Mouse (Mus musculus) embryonic fibroblast, embryonic 13.5 days (primary cell): ENCODE data around the gene Ak8.

Experiments
- CTCF ChIP-seq: IDR thresholded peaks from 2 replicates; pipeline ENCODE4 v1.5.1; 2011; ENCODE audit warnings: mild to moderate bottlenecking, control low read depth, low read length, moderate library complexity, borderline replicate concordance; ENCODE audit not compliant: insufficient read depth
- POLR2A ChIP-seq: IDR thresholded peaks from 2 replicates; pipeline ENCODE4 v1.6.1; 2011; ENCODE audit warnings: low read depth, mild to moderate bottlenecking, control low read depth, low read length, moderate library complexity

DNA sequence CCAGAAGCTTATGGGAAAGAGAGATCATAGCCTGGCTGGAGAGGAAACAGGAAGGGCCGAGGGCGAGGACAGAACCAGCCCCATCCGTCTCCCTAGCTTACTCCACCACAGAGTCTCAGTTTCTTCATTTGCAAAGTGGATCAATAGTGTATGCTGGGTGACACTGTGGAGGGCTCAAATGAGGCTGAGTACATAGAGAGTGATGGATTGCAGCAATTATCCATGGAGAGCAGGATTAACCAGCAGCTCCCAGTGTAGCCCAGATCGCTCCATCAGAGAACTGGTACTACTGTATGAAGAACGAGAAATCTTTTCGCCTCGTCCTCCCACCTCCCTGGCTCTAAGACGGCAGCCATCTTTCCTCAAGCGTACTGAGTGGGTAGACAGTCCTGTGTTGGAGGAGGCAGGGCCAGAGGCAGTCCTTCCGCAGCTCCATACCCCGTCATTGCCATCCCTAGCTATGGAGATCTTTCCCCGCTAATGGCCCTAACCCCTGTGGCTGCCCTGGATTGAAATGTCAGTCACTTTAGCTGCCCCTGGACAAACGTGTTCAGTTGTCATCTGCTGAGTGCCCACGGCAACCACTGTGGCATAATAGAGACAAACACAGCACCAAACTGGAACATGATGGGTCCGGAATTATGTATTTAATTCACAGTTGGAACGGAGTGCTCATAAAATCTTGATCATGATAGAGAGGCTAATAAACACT, 86.5 kb downstream of the Ak8 start:
- no peak for TF ChIP-seq CTCF
- TF ChIP-seq POLR2A: no peak
